Mouse (Mus musculus) ovary, postnatal 14 days (tissue): ENCODE measurements around the gene Sugct.

Experiments
- DNase-seq: peaks from one replicate; pipeline ENCODE4 v3.0.0; 2022; ENCODE audit warnings: low spot score

The Sugct gene

GRCm38 (mm10) chr13:17694911-17695699 is at the start of gene Sugct, which contains the start of gene Mplkip:
TSS of gene Sugct (minus strand) at chr13:17695553.
TSS of gene Mplkip (plus strand) at chr13:17695192.
- DNase-seq, result peak; percentile 100

GRCm38 (mm10) chr13:17728798-17729197 is 33.4 kb upstream of the Sugct start:
- DNase-seq, result no peak

GRCm38 (mm10) chr13:17727922-17728321 is 32.6 kb upstream of the Sugct start:
- DNase-seq, result no peak

- no peak for DNase-seq
Observed at GRCm38 (mm10) chr13:17717357-17717756, 22.0 kb upstream of the Sugct start.

GRCm38 (mm10) chr13:17708784-17709311 is 13.5 kb upstream of the Sugct start:
- no peak for DNase-seq

GRCm38 (mm10) chr13:17705188-17705826 is 10.0 kb upstream of the Sugct start:
- no peak for DNase-seq

GRCm38 (mm10) chr13:17702311-17702710 is 7.0 kb upstream of the Sugct start:
- no peak for DNase-seq

GRCm38 (mm10) chr13:17701322-17701721 is 6.0 kb upstream of the Sugct start:
- no peak for DNase-seq

GRCm38 (mm10) chr13:17700090-17700715 is 4.8 kb upstream of the Sugct start:
- DNase-seq, result no peak

GRCm38 (mm10) chr13:17695898-17696580 is 686 bp upstream of the Sugct start:
- no peak for DNase-seq

GRCm38 (mm10) chr13:17694414-17694813 is 939 bp downstream of the Sugct start:
- no peak for DNase-seq

- DNase-seq, result no peak
Observed at GRCm38 (mm10) chr13:17693816-17694215, 1.5 kb downstream of the Sugct start.

- DNase-seq, result no peak
Observed at GRCm38 (mm10) chr13:17691436-17691835, 3.9 kb downstream of the Sugct start.

GRCm38 (mm10) chr13:17690686-17691085 is 4.7 kb downstream of the Sugct start:
- DNase-seq, result no peak

- DNase-seq, result no peak
Observed at GRCm38 (mm10) chr13:17689461-17689860, 5.9 kb downstream of the Sugct start.

GRCm38 (mm10) chr13:17671122-17671521 is 24.2 kb downstream of the Sugct start:
- DNase-seq, result no peak

GRCm38 (mm10) chr13:17667380-17667779 is 28.0 kb downstream of the Sugct start:
- no peak for DNase-seq

- no peak for DNase-seq
Observed at GRCm38 (mm10) chr13:17642294-17642693, 53.1 kb downstream of the Sugct start.

- no peak for DNase-seq
Observed at GRCm38 (mm10) chr13:17638008-17638407, 57.3 kb downstream of the Sugct start.

GRCm38 (mm10) chr13:17627108-17627507 is 68.2 kb downstream of the Sugct start:
- DNase-seq, result no peak

GRCm38 (mm10) chr13:17624976-17625375 is 70.4 kb downstream of the Sugct start:
- no peak for DNase-seq

GRCm38 (mm10) chr13:17606217-17606616 is 89.1 kb downstream of the Sugct start:
- no peak for DNase-seq
